12 mouse cellular contexts compared by ENCODE assay signal in genomic region chr9:43206022-43206390, GRCm38 (mm10). TPM values are rescaled to one million over a fixed set of nuclear protein-coding genes. Genes with fewer than 3 reads are reported as not detected.
DNase-seq lines count a peak whose midpoint lies in the region; ATAC-seq lines count a peak whose summit lies in the region.
"Had no signal": no experiment of that assay in that cellular context is flagged by ENCODE, and none has a peak within 500 bp of the region (broad histone marks: within the 10 kb centered on the region; RNA-seq: fewer than 3 reads in every experiment).

No protein-coding gene starts in this region.

- H3K27ac ChIP-seq in heart, embryonic 15.5 days, result no peak overlapping the region
- no peak overlapping the region for H3K27ac ChIP-seq in embryonic facial prominence, embryonic 10.5 days (replicated peaks)
- no peak overlapping the region for H3K27ac ChIP-seq in hindbrain, embryonic 16.5 days (ENCODE audit: low read depth, low read length)
- H3K27ac ChIP-seq in midbrain, embryonic 16.5 days (ENCODE audit: low read length), result no peak overlapping the region

- DNase-seq in heart, adult 9 months (ENCODE audit: low spot score in 2 of 2), result no peak
- no peak for DNase-seq in embryonic facial prominence, embryonic 10.5 days (ENCODE audit: low spot score)
- DNase-seq in adipocyte (ENCODE audit: low spot score), result no peak
- DNase-seq in frontal cortex, postnatal 25 days (ENCODE audit: low spot score in 2 of 2), result no peak
- no peak for DNase-seq in layer of hippocampus, adult 9-11 months
- DNase-seq: adrenal gland, postnatal 25 days; embryo, embryonic 11 days; heart, postnatal 10 days; lung, adult 2 months had no signal

- peaks cover 72% of the 10 kb centered on the region for H3K27me3 ChIP-seq in heart, embryonic 15.5 days
- H3K27me3 ChIP-seq in embryonic facial prominence, embryonic 10.5 days (replicated peaks; ENCODE audit: low read depth, poor library complexity, severe bottlenecking), result peaks cover 89% of the 10 kb centered on the region
- H3K27me3 ChIP-seq in hindbrain, embryonic 16.5 days (replicated peaks; ENCODE audit: control insufficient read depth, insufficient read depth, low read length), result peaks cover 24% of the 10 kb centered on the region
- peaks cover 23% of the 10 kb centered on the region for H3K27me3 ChIP-seq in midbrain, embryonic 16.5 days (ENCODE audit: control insufficient read depth, insufficient read depth, low read depth, low read length)

- ATAC-seq in heart, embryonic 15.5 days (replicated peaks; ENCODE audit: insufficient number of reproducible peaks, insufficient read depth, low FRiP score, low read depth), result no peak
- ATAC-seq in hindbrain, embryonic 16.5 days, result no peak
- ATAC-seq in midbrain, embryonic 16.5 days, result no peak

- no peaks in the 10 kb centered on the region for H3K36me3 ChIP-seq in heart, embryonic 15.5 days
- no peaks in the 10 kb centered on the region for H3K36me3 ChIP-seq in embryonic facial prominence, embryonic 10.5 days (replicated peaks)
- H3K36me3 ChIP-seq in hindbrain, embryonic 16.5 days (ENCODE audit: control insufficient read depth, insufficient read depth, low read length), result no peaks in the 10 kb centered on the region
- H3K36me3 ChIP-seq in midbrain, embryonic 16.5 days (ENCODE audit: control insufficient read depth, insufficient read depth, low read length), result no peaks in the 10 kb centered on the region

- peak overlapping the region; percentile 37 for H3K4me3 ChIP-seq in heart, embryonic 15.5 days
- peak overlapping the region; percentile 56 for H3K4me3 ChIP-seq in embryonic facial prominence, embryonic 10.5 days
- peak overlapping the region; percentile 31 for H3K4me3 ChIP-seq in hindbrain, embryonic 16.5 days (ENCODE audit: low read length)
- H3K4me3 ChIP-seq in midbrain, embryonic 16.5 days (ENCODE audit: low read depth, low read length), result peak overlapping the region; percentile 26

- peak overlapping the region; percentile 63 for H3K4me2 ChIP-seq in heart, embryonic 15.5 days
- peak overlapping the region; percentile 62 for H3K4me2 ChIP-seq in hindbrain, embryonic 16.5 days (ENCODE audit: low read length)
- H3K4me2 ChIP-seq in midbrain, embryonic 16.5 days (ENCODE audit: low read length), result peak overlapping the region; percentile 56

- peaks cover 24% of the 10 kb centered on the region for H3K4me1 ChIP-seq in heart, embryonic 15.5 days (replicated peaks)
- H3K4me1 ChIP-seq in embryonic facial prominence, embryonic 10.5 days, result peaks cover 26% of the 10 kb centered on the region
- peaks cover 10% of the 10 kb centered on the region for H3K4me1 ChIP-seq in hindbrain, embryonic 16.5 days (ENCODE audit: control insufficient read depth, insufficient read depth, low read depth, low read length)
- H3K4me1 ChIP-seq in midbrain, embryonic 16.5 days (ENCODE audit: control insufficient read depth, insufficient read depth, low read length), result peaks cover 17% of the 10 kb centered on the region

- WGBS in heart, embryonic 15.5 days, result 4% methylated on average over 15 of the region's 15 CpGs
- WGBS in embryonic facial prominence, embryonic 10.5 days, result 4% methylated on average over 15 of the region's 15 CpGs
- WGBS in hindbrain, embryonic 16.5 days, result 4% methylated on average over 10 of the region's 15 CpGs
- 3% methylated on average over 15 of the region's 15 CpGs for WGBS in midbrain, embryonic 16.5 days

- no peak overlapping the region for H3K9ac ChIP-seq in heart, embryonic 15.5 days
- no peak overlapping the region; the same call in 1 of the 2 replicates for H3K9ac ChIP-seq in hindbrain, embryonic 16.5 days (ENCODE audit: low read depth, low read length)
- H3K9ac ChIP-seq in midbrain, embryonic 16.5 days (ENCODE audit: low read depth, low read length), result peak overlapping the region; percentile 8; the same call in 1 of the 2 replicates

- H3K9me3 ChIP-seq in heart, embryonic 15.5 days (replicated peaks), result no peaks in the 10 kb centered on the region
- no peaks in the 10 kb centered on the region for H3K9me3 ChIP-seq in embryonic facial prominence, embryonic 10.5 days
- H3K9me3 ChIP-seq in hindbrain, embryonic 16.5 days (ENCODE audit: control insufficient read depth, low read length), result no peaks in the 10 kb centered on the region
- H3K9me3 ChIP-seq in midbrain, embryonic 16.5 days (replicated peaks; ENCODE audit: control insufficient read depth, low read length, poor library complexity, severe bottlenecking), result no peaks in the 10 kb centered on the region

RNA-seq across cellular contexts. Expression of gene Pou2f3, which starts 4.2 kb away (rescaled TPM):
- 0.11 and 0.18 TPM in 2 replicates for polyA plus RNA-seq in heart, embryonic 15.5 days (2015; fragmentation: Nextera tagmentation; extraction: Ambion mirVana)
- polyA plus RNA-seq in embryonic facial prominence, embryonic 10.5 days (2016; fragmentation: Nextera tagmentation; extraction: Ambion mirVana), result not detected in 2 replicates
- 0.11 TPM in 1 of 2 replicates, not detected in the other for polyA plus RNA-seq in hindbrain, embryonic 16.5 days (2015; fragmentation: Nextera tagmentation; extraction: Ambion mirVana)
- polyA plus RNA-seq in midbrain, embryonic 16.5 days (2015; fragmentation: Nextera tagmentation; extraction: Ambion mirVana), result 0.07 TPM in 1 of 2 replicates, not detected in the other

RNA-seq across cellular contexts. Expression of gene Oaf, which starts 33.7 kb away (rescaled TPM):
- polyA plus RNA-seq in heart, embryonic 15.5 days (2015; fragmentation: Nextera tagmentation; extraction: Ambion mirVana), result 22.8 and 31.2 TPM in 2 replicates
- polyA plus RNA-seq in embryonic facial prominence, embryonic 10.5 days (2016; fragmentation: Nextera tagmentation; extraction: Ambion mirVana), result 55.2 and 57.0 TPM in 2 replicates
- polyA plus RNA-seq in hindbrain, embryonic 16.5 days (2015; fragmentation: Nextera tagmentation; extraction: Ambion mirVana), result 4.1 and 7.0 TPM in 2 replicates
- polyA plus RNA-seq in midbrain, embryonic 16.5 days (2015; fragmentation: Nextera tagmentation; extraction: Ambion mirVana), result 3.2 and 5.8 TPM in 2 replicates
